ENCODE assay signal across 8 mouse cellular contexts in genomic region chr2:152363245-152364147, GRCm38 (mm10). TPM values are rescaled to one million over a fixed set of nuclear protein-coding genes. Genes with fewer than 3 reads are reported as not detected.
DNase-seq lines count a peak whose midpoint lies in the region; ATAC-seq lines count a peak whose summit lies in the region.

No protein-coding gene starts in this region.

- no peaks in the 10 kb centered on the region for H3K36me3 ChIP-seq in erythroblast, embryonic 14.5 days (ENCODE audit: control insufficient read depth)
- no peaks in the 10 kb centered on the region for H3K36me3 ChIP-seq in heart, embryonic 14.5 days (ENCODE audit: control insufficient read depth, insufficient read depth, low read length)
- no peaks in the 10 kb centered on the region for H3K36me3 ChIP-seq in liver, embryonic 13.5 days
- no peaks in the 10 kb centered on the region for H3K36me3 ChIP-seq in stomach, embryonic 15.5 days

- H3K4me2 ChIP-seq in heart, embryonic 14.5 days (ENCODE audit: low read length): peak overlapping the region; percentile 50
- H3K4me2 ChIP-seq in liver, embryonic 13.5 days: peak overlapping the region; percentile 43
- peak overlapping the region; percentile 45 for H3K4me2 ChIP-seq in stomach, embryonic 15.5 days

- 10% methylated on average over 17 of the region's 17 CpGs for whole genome bisulfite sequencing in heart, embryonic 14.5 days
- WGBS in liver, embryonic 13.5 days (ENCODE audit: insufficient replicate concordance): 5% methylated on average over 17 of the region's 17 CpGs
- 11% methylated on average over 17 of the region's 17 CpGs for WGBS in stomach, embryonic 15.5 days

- peak overlapping the region; percentile 75 to 83 for H3K27ac ChIP-seq in heart, embryonic 14.5 days (replicated peaks in 1 of 2; ENCODE audit: control insufficient read depth in 1 of 2, insufficient read depth in 1 of 2, low read depth in 2 of 2, low read length in 2 of 2)
- H3K27ac ChIP-seq in liver, embryonic 13.5 days: no peak overlapping the region
- H3K27ac ChIP-seq in stomach, embryonic 15.5 days: peak overlapping the region; percentile 63

- H3K4me1 ChIP-seq in erythroblast, embryonic 14.5 days (ENCODE audit: control insufficient read depth): peaks cover 15% of the 10 kb centered on the region
- peaks cover 18 to 20% of the 10 kb centered on the region in 2 experiments for H3K4me1 ChIP-seq in heart, embryonic 14.5 days (ENCODE audit: control insufficient read depth in 2 of 2, insufficient read depth in 2 of 2, low read length in 2 of 2)
- peaks cover 10% of the 10 kb centered on the region for H3K4me1 ChIP-seq in liver, embryonic 13.5 days (replicated peaks)
- H3K4me1 ChIP-seq in stomach, embryonic 15.5 days: peaks cover 8% of the 10 kb centered on the region; the same call in 1 of the 2 replicates

- H3K4me3 ChIP-seq in erythroblast, embryonic 14.5 days (replicated peaks): peak overlapping the region; percentile 43
- 0 out of 4 replicates have a peak overlapping the region, but pooled peaks of 1 of the 2 experiments have one; percentile 22 for H3K4me3 ChIP-seq in heart, embryonic 14.5 days (ENCODE audit: control insufficient read depth in 1 of 2, insufficient read depth in 1 of 2, low read depth in 1 of 2, low read length in 2 of 2)
- H3K4me3 ChIP-seq in liver, embryonic 13.5 days (replicated peaks): no peak overlapping the region
- 0 out of 2 replicates have a peak overlapping the region, but pooled peaks have one; percentile 9 for H3K4me3 ChIP-seq in stomach, embryonic 15.5 days (replicated peaks)

- H3K27me3 ChIP-seq in erythroblast, embryonic 14.5 days (ENCODE audit: control insufficient read depth): peaks cover 5% of the 10 kb centered on the region; the same call in 1 of the 2 replicates
- H3K27me3 ChIP-seq in heart, embryonic 14.5 days (ENCODE audit: control insufficient read depth, insufficient read depth, low read length): no peaks in the 10 kb centered on the region
- no peaks in the 10 kb centered on the region for H3K27me3 ChIP-seq in liver, embryonic 13.5 days
- H3K27me3 ChIP-seq in stomach, embryonic 15.5 days (replicated peaks): no peaks in the 10 kb centered on the region

- peaks cover 3% of the 10 kb centered on the region for H3K9me3 ChIP-seq in erythroblast, embryonic 14.5 days (ENCODE audit: control insufficient read depth, low read length)
- no peaks in the 10 kb centered on the region for H3K9me3 ChIP-seq in heart, embryonic 14.5 days (ENCODE audit: control insufficient read depth, low read length)
- no peaks in the 10 kb centered on the region for H3K9me3 ChIP-seq in liver, embryonic 13.5 days (replicated peaks)
- no peaks in the 10 kb centered on the region for H3K9me3 ChIP-seq in stomach, embryonic 15.5 days

- ATAC-seq in heart, embryonic 14.5 days (ENCODE audit: insufficient number of reproducible peaks, insufficient read depth, low FRiP score, low read depth): peak; percentile 68
- ATAC-seq in liver, embryonic 13.5 days (ENCODE audit: low read depth): peak; percentile 78
- peak; percentile 75 for ATAC-seq in stomach, embryonic 15.5 days (ENCODE audit: insufficient read depth, low FRiP score, low read depth)

- 0 out of 2 replicates have a peak overlapping the region, but pooled peaks have one; percentile 9 for H3K9ac ChIP-seq in heart, embryonic 14.5 days (ENCODE audit: low read length)
- no peak overlapping the region for H3K9ac ChIP-seq in liver, embryonic 13.5 days
- H3K9ac ChIP-seq in stomach, embryonic 15.5 days: no peak overlapping the region

- DNase-seq in CD8-positive naive resting alpha-beta T cell, adult 2 months (ENCODE audit: low read depth in 2 of 2, low spot score in 2 of 2): peak; percentile 62 to 68
- DNase-seq in brain, embryonic 18.5 days (ENCODE audit: low read depth, low spot score): peak; percentile 67
- peak; percentile 88 for DNase-seq in kidney, postnatal 10 days
- DNase-seq in liver, embryonic 13.5 days: peak; percentile 78
- peak; percentile 75 for DNase-seq in neural tube, embryonic 10.5 days (ENCODE audit: extremely low spot score, low spot score)

RNA-seq across cellular contexts. Expression of gene Nrsn2, which starts 12.9 kb away (rescaled TPM):
- polyA plus RNA-seq in erythroblast, embryonic 14.5 days (2012): not detected in 2 replicates
- 2.2 and 3.8 TPM in 2 replicates for polyA plus RNA-seq in heart, embryonic 14.5 days (2014; fragmentation: Nextera tagmentation; extraction: Ambion mirVana)
- polyA plus RNA-seq in liver, embryonic 13.5 days (2015; fragmentation: Nextera tagmentation; extraction: Ambion mirVana): 0.07 TPM in 1 of 2 replicates, not detected in the other
- polyA plus RNA-seq in stomach, embryonic 15.5 days (2015; fragmentation: Nextera tagmentation; extraction: Ambion mirVana): 2.0 and 2.3 TPM in 2 replicates

RNA-seq across cellular contexts. Expression of gene Trib3, which starts 19.7 kb away (rescaled TPM):
- 1.3 TPM in 2 replicates for polyA plus RNA-seq in erythroblast, embryonic 14.5 days (2012)
- 1.8 and 1.9 TPM in 2 replicates for polyA plus RNA-seq in heart, embryonic 14.5 days (2014; fragmentation: Nextera tagmentation; extraction: Ambion mirVana)
- polyA plus RNA-seq in liver, embryonic 13.5 days (2015; fragmentation: Nextera tagmentation; extraction: Ambion mirVana): 2.7 and 3.3 TPM in 2 replicates
- 2.1 and 2.2 TPM in 2 replicates for polyA plus RNA-seq in stomach, embryonic 15.5 days (2015; fragmentation: Nextera tagmentation; extraction: Ambion mirVana)

RNA-seq across cellular contexts. Expression of gene Rbck1, which starts 31.0 kb away (rescaled TPM):
- 16.2 and 20.4 TPM in 2 replicates for polyA plus RNA-seq in erythroblast, embryonic 14.5 days (2012)
- polyA plus RNA-seq in heart, embryonic 14.5 days (2014; fragmentation: Nextera tagmentation; extraction: Ambion mirVana): 63.0 and 63.1 TPM in 2 replicates
- 52.2 and 52.4 TPM in 2 replicates for polyA plus RNA-seq in liver, embryonic 13.5 days (2015; fragmentation: Nextera tagmentation; extraction: Ambion mirVana)
- polyA plus RNA-seq in stomach, embryonic 15.5 days (2015; fragmentation: Nextera tagmentation; extraction: Ambion mirVana): 81.9 and 86.5 TPM in 2 replicates

RNA-seq across cellular contexts. Expression of gene Sox12, which starts 34.4 kb away (rescaled TPM):
- polyA plus RNA-seq in erythroblast, embryonic 14.5 days (2012): 1.4 and 2.3 TPM in 2 replicates
- 13.1 and 15.0 TPM in 2 replicates for polyA plus RNA-seq in heart, embryonic 14.5 days (2014; fragmentation: Nextera tagmentation; extraction: Ambion mirVana)
- polyA plus RNA-seq in liver, embryonic 13.5 days (2015; fragmentation: Nextera tagmentation; extraction: Ambion mirVana): 1.6 TPM in 2 replicates
- polyA plus RNA-seq in stomach, embryonic 15.5 days (2015; fragmentation: Nextera tagmentation; extraction: Ambion mirVana): 7.2 and 8.0 TPM in 2 replicates

RNA-seq across cellular contexts. Expression of gene Zcchc3, which starts 51.3 kb away (rescaled TPM):
- polyA plus RNA-seq in erythroblast, embryonic 14.5 days (2012): 0.90 and 1.0 TPM in 2 replicates
- polyA plus RNA-seq in heart, embryonic 14.5 days (2014; fragmentation: Nextera tagmentation; extraction: Ambion mirVana): 35.7 and 36.1 TPM in 2 replicates
- polyA plus RNA-seq in liver, embryonic 13.5 days (2015; fragmentation: Nextera tagmentation; extraction: Ambion mirVana): 14.0 and 16.2 TPM in 2 replicates
- polyA plus RNA-seq in stomach, embryonic 15.5 days (2015; fragmentation: Nextera tagmentation; extraction: Ambion mirVana): 40.0 and 40.1 TPM in 2 replicates
